9 mouse cellular contexts compared by ENCODE assay signal in genomic region chr14:54417623-54418081, GRCm38 (mm10). TPM values are rescaled to one million over a fixed set of nuclear protein-coding genes. Genes with fewer than 3 reads are reported as not detected.
DNase-seq lines count a peak whose midpoint lies in the region; ATAC-seq and TF ChIP-seq lines count a peak whose summit lies in the region.
"Had no signal": no experiment of that assay in that cellular context is flagged by ENCODE, and none has a peak within 500 bp of the region (broad histone marks: within the 10 kb centered on the region; RNA-seq: fewer than 3 reads in every experiment).

Slc7a7 (minus strand) TSS chr14:54417780.

- no peak for DNase-seq in gastrocnemius, adult 2 months
- no peak for DNase-seq in gastrocnemius, postnatal 25 days
- DNase-seq in liver, embryonic 13.5 days: peak; percentile 52
- DNase-seq in cerebellum, adult 8-10 months: no peak
- DNase-seq in layer of hippocampus, adult 11-12 months (ENCODE audit: low spot score): no peak

- peak; percentile 28; the same call in 1 of the 2 replicates for ATAC-seq in heart, embryonic 16.5 days (replicated peaks; ENCODE audit: extremely low read depth, insufficient read depth, low FRiP score)
- peak; percentile 75 for ATAC-seq in liver, embryonic 13.5 days (ENCODE audit: low read depth)
- ATAC-seq: Patski had no signal

- no peaks in the 10 kb centered on the region for H3K9me3 ChIP-seq in heart, embryonic 16.5 days (replicated peaks; ENCODE audit: control insufficient read depth, low read length)
- no peaks in the 10 kb centered on the region for H3K9me3 ChIP-seq in liver, embryonic 13.5 days (replicated peaks)

- H3K4me1 ChIP-seq in bone marrow, adult 2 months (ENCODE audit: control insufficient read depth, insufficient read depth, low read length): peaks cover 2% of the 10 kb centered on the region; the same call in 1 of the 2 replicates
- H3K4me1 ChIP-seq in heart, embryonic 16.5 days (ENCODE audit: control insufficient read depth, insufficient read depth, low read length): peaks cover 26% of the 10 kb centered on the region
- H3K4me1 ChIP-seq in liver, embryonic 13.5 days (replicated peaks): peaks cover 43% of the 10 kb centered on the region
- H3K4me1 ChIP-seq in small intestine, adult 2 months (ENCODE audit: control insufficient read depth, insufficient read depth, insufficient read length, low read length): peaks cover 17% of the 10 kb centered on the region

- no peaks in the 10 kb centered on the region for H3K36me3 ChIP-seq in heart, embryonic 16.5 days (ENCODE audit: control insufficient read depth, insufficient read depth)
- H3K36me3 ChIP-seq in liver, embryonic 13.5 days: no peaks in the 10 kb centered on the region
- no peaks in the 10 kb centered on the region for H3K36me3 ChIP-seq in small intestine, adult 2 months (ENCODE audit: control insufficient read depth, insufficient read depth, low read length)

- TF ChIP-seq CTCF in gastrocnemius, adult 2 months (IDR thresholded peaks at IDR 0.05): peak; percentile 44
- TF ChIP-seq CTCF in bone marrow, adult 2 months (IDR thresholded peaks at IDR 0.05; ENCODE audit: control insufficient read depth, insufficient read depth, low read length): peak; percentile 36; the same call in 1 of the 2 replicates
- no peak for TF ChIP-seq CTCF in small intestine, adult 2 months (IDR thresholded peaks at IDR 0.05; ENCODE audit: extremely low read depth, insufficient read length, insufficient replicate concordance, low read depth, low read length)

- no peak for TF ChIP-seq POLR2A in bone marrow, adult 2 months (IDR thresholded peaks at IDR 0.05; ENCODE audit: borderline replicate concordance, control insufficient read depth, low read depth, low read length)
- no peak for TF ChIP-seq POLR2A in small intestine, adult 2 months (IDR thresholded peaks at IDR 0.05; ENCODE audit: low read depth, low read length)

- no peaks in the 10 kb centered on the region for H3K27me3 ChIP-seq in heart, embryonic 16.5 days (ENCODE audit: control insufficient read depth, insufficient read depth, low read length)
- H3K27me3 ChIP-seq in liver, embryonic 13.5 days: 0 out of 2 replicates have a peak, but pooled peaks cover 4% of the 10 kb centered on the region
- H3K27me3 ChIP-seq in small intestine, adult 2 months (ENCODE audit: control insufficient read depth, insufficient read depth, low read length): no peaks in the 10 kb centered on the region
- H3K27me3 ChIP-seq: Patski had no signal

- H3K4me2 ChIP-seq in heart, embryonic 16.5 days (ENCODE audit: low read depth, low read length): peak within 1 kb of the TSS; percentile 50
- H3K4me2 ChIP-seq in liver, embryonic 13.5 days: peak within 1 kb of the TSS; percentile 64

- peak within 1 kb of the TSS; percentile 28 for H3K4me3 ChIP-seq in gastrocnemius, adult 2 months
- H3K4me3 ChIP-seq in bone marrow, adult 2 months (replicated peaks; ENCODE audit: control insufficient read depth, low read depth, low read length): peak within 1 kb of the TSS; percentile 33
- H3K4me3 ChIP-seq in heart, embryonic 16.5 days (ENCODE audit: low read length): peak within 1 kb of the TSS; percentile 30
- H3K4me3 ChIP-seq in liver, embryonic 13.5 days (replicated peaks): peak within 1 kb of the TSS; percentile 47
- H3K4me3 ChIP-seq in small intestine, adult 2 months (ENCODE audit: low read depth, low read length): no peak within 1 kb of the TSS

- intact Hi-C loops in gastrocnemius, adult 2 months (cut with DNase I): no loop called here

- H3K27ac ChIP-seq in gastrocnemius, adult 2 months: no peak within 1 kb of the TSS
- 0 out of 2 replicates have a peak within 1 kb of the TSS, but pooled peaks have one; percentile 3 for H3K27ac ChIP-seq in bone marrow, adult 2 months (ENCODE audit: control insufficient read depth, insufficient read depth, low read depth, low read length, poor library complexity)
- peak within 1 kb of the TSS; percentile 0; the same call in 1 of the 2 replicates for H3K27ac ChIP-seq in heart, embryonic 16.5 days (ENCODE audit: low read length)
- peak within 1 kb of the TSS; percentile 44; the same call in 1 of the 2 replicates for H3K27ac ChIP-seq in liver, embryonic 13.5 days
- no peak within 1 kb of the TSS for H3K27ac ChIP-seq in small intestine, adult 2 months (ENCODE audit: insufficient read depth, low read depth, low read length)

- H3K9ac ChIP-seq in heart, embryonic 16.5 days (ENCODE audit: low read length): peak within 1 kb of the TSS; percentile 3; the same call in 1 of the 2 replicates
- peak within 1 kb of the TSS; percentile 68 for H3K9ac ChIP-seq in liver, embryonic 13.5 days

- 36% methylated on average over 19 of the region's 19 CpGs for WGBS in bone marrow, adult 2 months
- 10% methylated on average over 19 of the region's 19 CpGs for WGBS in heart, embryonic 16.5 days
- WGBS in liver, embryonic 13.5 days (ENCODE audit: insufficient replicate concordance): 5% methylated on average over 19 of the region's 19 CpGs
- 67% methylated on average over 19 of the region's 19 CpGs for WGBS in small intestine, adult 2 months

RNA-seq across cellular contexts. Expression of gene Slc7a7, which starts in this region (rescaled TPM):
- 1 to 10 TPM in 1 of 2 experiments, under 1 TPM in 1; 0.56 to 2.0 TPM for total RNA-seq in gastrocnemius, adult 2 months (2021)
- total RNA-seq in gastrocnemius, postnatal 25 days (2021): 1 to 10 TPM; 1.9 to 2.1 TPM
- 5.8 and 15.2 TPM in 2 replicates for polyA plus RNA-seq in bone marrow, adult 2 months (2011; ENCODE audit: insufficient read depth, insufficient read length, low replicate concordance, missing spikeins)
- polyA plus RNA-seq in heart, embryonic 16.5 days (2015; fragmentation: Nextera tagmentation; extraction: Ambion mirVana): 8.6 and 12.3 TPM in 2 replicates
- polyA plus RNA-seq in liver, embryonic 13.5 days (2015; fragmentation: Nextera tagmentation; extraction: Ambion mirVana): 8.6 and 10.3 TPM in 2 replicates
- polyA plus RNA-seq in small intestine, adult 2 months (2012; rRNA removed): 110 and 341 TPM in 2 replicates

Comparison
In these comparisons a context has a peak if more than half of its experiments do, and no peak if none do; other contexts are left out.
1. H3K27ac ChIP-seq: peak in bone marrow, adult 2 months (single experiment), heart, embryonic 16.5 days (single experiment) and liver, embryonic 13.5 days (single experiment); none in gastrocnemius, adult 2 months (single experiment) and small intestine, adult 2 months (single experiment).